Mouse (Mus musculus): ENCODE measurements around the gene Trmt13. TPM values are rescaled to one million over a fixed set of nuclear protein-coding genes. Genes with fewer than 3 reads are reported as not detected.
"Not testable (repeated sequence)": the region's sequence is repeated elsewhere in the genome, so short reads cannot be mapped to it uniquely, and the experiment has no call there.

The Trmt13 gene
- total and polyA plus RNA-seq, 3 experiments, result 9.9 to 20.9 (median 11.1) TPM

DNA sequence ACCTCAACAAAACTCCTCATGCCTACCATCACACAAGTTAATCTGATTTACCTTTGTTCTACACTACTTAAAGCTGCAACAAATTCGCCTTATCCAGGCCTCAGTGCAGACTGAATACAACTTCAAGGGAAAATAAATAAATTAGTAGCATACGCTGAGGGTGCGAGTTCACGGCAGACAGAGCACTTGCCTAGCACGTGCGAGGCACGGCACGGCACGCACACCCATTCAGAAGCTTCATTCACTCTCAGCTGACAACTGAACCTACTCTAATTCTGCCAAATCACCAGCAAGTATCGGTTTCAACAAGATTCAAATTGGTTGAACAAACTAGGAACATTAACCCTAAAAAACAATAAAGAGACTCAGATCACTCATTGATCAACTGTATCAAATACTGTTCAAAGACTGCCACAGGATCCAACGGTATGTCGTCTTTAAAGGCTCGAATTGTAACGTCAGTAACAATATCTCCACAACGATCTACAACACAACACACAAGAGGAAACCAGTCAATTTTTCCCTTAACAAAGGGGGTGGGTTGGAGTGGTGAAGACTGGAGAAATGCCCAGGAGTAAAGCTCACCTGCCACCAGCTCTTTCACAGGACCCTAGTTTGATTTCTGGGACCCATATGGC is 44.7 kb upstream of the Trmt13 start (continued):
- TF ChIP-seq MAZ (IDR thresholded peaks at IDR 0.05; ENCODE audit: low read depth, low read length) (no peak), TCF12 (IDR thresholded peaks at IDR 0.05; ENCODE audit: low read depth, low read length) (no peak)

GRCm38 (mm10) chr3:116656184-116656965 is 42.0 kb upstream of the Trmt13 start:
- no peaks in the 10 kb centered on the region for H3K9me3 ChIP-seq (replicated peaks; ENCODE audit: low read length)
- peaks cover 0 to 14% of the 10 kb centered on the region in 2 experiments for H3K36me3 ChIP-seq (replicated peaks in 1 of 2; ENCODE audit: control insufficient read depth in 1 of 2, insufficient read depth in 1 of 2, low read length in 1 of 2)
- DNase-seq (ENCODE audit: extremely low read depth), result no peak
- 0 out of 2 replicates have a peak overlapping the region, but pooled peaks have one; percentile 17 for H3K9ac ChIP-seq (ENCODE audit: insufficient read depth, low read depth)
- H3K79me2 ChIP-seq (replicated peaks; ENCODE audit: control insufficient read depth, extremely low read depth, insufficient read depth, poor library complexity, severe bottlenecking), result peaks cover 92% of the 10 kb centered on the region
- TF ChIP-seq IRF4 (IDR thresholded peaks at IDR 0.05; ENCODE audit: low read depth, low read length) (0 out of 2 replicates have a peak, but pooled peaks have one; percentile 30), TBP (conservative IDR thresholded peaks at IDR 0.05; ENCODE audit: low read depth, low read length) (no peak), CHD1 (IDR thresholded peaks at IDR 0.05; ENCODE audit: low read depth, low read length) (peak; percentile 31; the same call in 1 of the 2 replicates), USF1 (IDR thresholded peaks at IDR 0.05; ENCODE audit: low read depth, low read length) (no peak), MXI1 (IDR thresholded peaks at IDR 0.05; ENCODE audit: low read depth, low read length) (0 out of 2 replicates have a peak, but pooled peaks have one; percentile 15), EP300 (IDR thresholded peaks at IDR 0.05; ENCODE audit: low read length) (peak; percentile 68)
- H3K27ac ChIP-seq (ENCODE audit: insufficient read depth, low read depth), result no peak overlapping the region
- in situ Hi-C loops (cut with MboI; ENCODE audit: low pct_ligation_motif_present, low pct_unique_long_range_greater_than_20kb, low sequenced_read_pairs), result no loop called here
- H3K4me3 ChIP-seq (replicated peaks in 1 of 3; ENCODE audit: low read depth in 2 of 3, low read length in 2 of 3, poor library complexity in 1 of 3), result no peak overlapping the region
- no peaks in the 10 kb centered on the region for H3K27me3 ChIP-seq (replicated peaks)
- peak overlapping the region; percentile 34; the same call in 1 of the 2 replicates for H3K4me2 ChIP-seq (ENCODE audit: insufficient read depth, low read depth, poor library complexity, severe bottlenecking)
- peaks cover 8 to 67% of the 10 kb centered on the region in 2 experiments; a peak in 3 of 4 replicates for H3K4me1 ChIP-seq (ENCODE audit: control insufficient read depth in 1 of 2, insufficient read depth in 2 of 2)
- dilution Hi-C loops (cut with MboI; ENCODE audit: extremely low pct_ligation_motif_present, extremely low pct_unique_long_range_greater_than_20kb, low sequenced_read_pairs), result no loop called here

GRCm38 (mm10) chr3:116654051-116654450 is 39.7 kb upstream of the Trmt13 start:
- Histone ChIP-seq H3K36me3 (replicated peaks in 1 of 2; ENCODE audit: control insufficient read depth in 1 of 2, insufficient read depth in 1 of 2, low read length in 1 of 2) (peaks cover 0 to 34% of the 10 kb centered on the region in 2 experiments), H3K4me1 (ENCODE audit: control insufficient read depth in 1 of 2, insufficient read depth in 2 of 2) (peaks cover 8 to 69% of the 10 kb centered on the region in 2 experiments; a peak in 3 of 4 replicates), H3K79me2 (replicated peaks; ENCODE audit: control insufficient read depth, extremely low read depth, insufficient read depth, poor library complexity, severe bottlenecking) (peaks cover 83% of the 10 kb centered on the region)
- H3K9ac ChIP-seq (ENCODE audit: insufficient read depth, low read depth); H3K9me3 ChIP-seq (replicated peaks; ENCODE audit: low read length); H3K4me3 ChIP-seq (replicated peaks in 1 of 3; ENCODE audit: low read depth in 2 of 3, low read length in 2 of 3, poor library complexity in 1 of 3); dilution Hi-C loops (cut with MboI; ENCODE audit: extremely low pct_ligation_motif_present, extremely low pct_unique_long_range_greater_than_20kb, low sequenced_read_pairs); DNase-seq (ENCODE audit: extremely low read depth); H3K27me3 ChIP-seq (replicated peaks); H3K27ac ChIP-seq (ENCODE audit: insufficient read depth, low read depth); in situ Hi-C loops (cut with MboI; ENCODE audit: low pct_ligation_motif_present, low pct_unique_long_range_greater_than_20kb, low sequenced_read_pairs); H3K4me2 ChIP-seq (ENCODE audit: insufficient read depth, low read depth, poor library complexity, severe bottlenecking): not testable (repeated sequence)

Data from CH12.LX (cell line).